ENCODE assay signal across 12 mouse cellular contexts in the genomic region with DNA sequence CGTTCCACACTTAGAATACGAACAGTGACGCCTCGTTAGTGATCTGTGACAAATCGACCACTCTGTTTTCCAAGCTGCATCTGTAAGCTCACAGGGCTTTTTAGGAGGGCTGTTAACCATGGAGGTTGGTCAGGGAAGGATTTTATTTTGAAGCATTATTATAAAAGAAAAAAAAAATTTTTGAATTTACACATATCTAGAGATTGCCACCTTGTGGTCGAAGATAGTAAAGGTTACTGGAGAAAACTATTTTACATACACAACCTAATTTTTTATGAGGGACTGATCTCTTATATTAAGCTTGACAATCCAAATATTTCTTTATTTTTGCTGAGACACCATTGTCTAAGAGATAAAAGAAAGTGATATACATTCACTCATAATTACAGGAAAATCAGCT.
DNase-seq lines count a peak whose midpoint lies in the region; ATAC-seq and TF ChIP-seq lines count a peak whose summit lies in the region.
"Had no signal": no experiment of that assay in that cellular context is flagged by ENCODE, and none has a peak within 500 bp of the region (broad histone marks: within the 10 kb centered on the region; RNA-seq: fewer than 3 reads in every experiment).

No protein-coding gene starts in this region.

- H3K36me3 ChIP-seq in embryonic facial prominence, embryonic 11.5 days (replicated peaks; ENCODE audit: control insufficient read depth, insufficient read depth, low read depth, low read length), result no peaks in the 10 kb centered on the region
- no peaks in the 10 kb centered on the region for H3K36me3 ChIP-seq in embryonic facial prominence, embryonic 10.5 days (replicated peaks)
- H3K36me3 ChIP-seq in embryonic facial prominence, embryonic 14.5 days (ENCODE audit: control insufficient read depth, insufficient read depth, low read length), result no peaks in the 10 kb centered on the region
- H3K36me3 ChIP-seq: forebrain, embryonic 12.5 days; G1E had no signal

- DNase-seq in embryonic facial prominence, embryonic 11.5 days (ENCODE audit: low spot score), result peak; percentile 66
- no peak for DNase-seq in embryonic facial prominence, embryonic 10.5 days (ENCODE audit: low spot score)
- DNase-seq in layer of hippocampus, adult 2 months (ENCODE audit: low spot score in 2 of 2), result peak in 1 of 2 experiments; percentile 9
- no peak for DNase-seq in layer of hippocampus, postnatal 14 days (ENCODE audit: low spot score in 2 of 2)
- peak; percentile 12 for DNase-seq in 416B (ENCODE audit: low read depth)
- DNase-seq in embryonic facial prominence, embryonic 14.5 days (ENCODE audit: low spot score), result peak; percentile 57
- DNase-seq in ovary, postnatal 36 days (ENCODE audit: low spot score), result no peak
- DNase-seq in frontal cortex, postnatal 25 days (ENCODE audit: low spot score in 2 of 2), result no peak
- DNase-seq: liver had no signal

- no peaks in the 10 kb centered on the region for H3K9me3 ChIP-seq in embryonic facial prominence, embryonic 11.5 days (replicated peaks; ENCODE audit: control insufficient read depth, low read length)
- no peaks in the 10 kb centered on the region for H3K9me3 ChIP-seq in embryonic facial prominence, embryonic 10.5 days
- H3K9me3 ChIP-seq in embryonic facial prominence, embryonic 14.5 days (ENCODE audit: control insufficient read depth, low read length), result no peaks in the 10 kb centered on the region
- H3K9me3 ChIP-seq: forebrain, embryonic 12.5 days had no signal

- 75% methylated on average over 6 of the region's 6 CpGs for WGBS in embryonic facial prominence, embryonic 11.5 days
- WGBS in embryonic facial prominence, embryonic 10.5 days, result 78% methylated on average over 6 of the region's 6 CpGs
- 73% methylated on average over 6 of the region's 6 CpGs for WGBS in embryonic facial prominence, embryonic 14.5 days

- H3K4me1 ChIP-seq in embryonic facial prominence, embryonic 11.5 days (ENCODE audit: control insufficient read depth, insufficient read depth, low read length), result no peaks in the 10 kb centered on the region
- peaks cover 6% of the 10 kb centered on the region; the same call in 1 of the 2 replicates for H3K4me1 ChIP-seq in embryonic facial prominence, embryonic 10.5 days
- no peaks in the 10 kb centered on the region for H3K4me1 ChIP-seq in embryonic facial prominence, embryonic 14.5 days (ENCODE audit: control insufficient read depth, insufficient read depth, low read length)

- peak; percentile 77 for TF ChIP-seq CTCF in layer of hippocampus, adult 2 months (conservative IDR thresholded peaks at IDR 0.05)

- ATAC-seq in embryonic facial prominence, embryonic 11.5 days (replicated peaks; ENCODE audit: insufficient number of reproducible peaks, low FRiP score, low TSS enrichment, low read depth), result no peak
- ATAC-seq in embryonic facial prominence, embryonic 14.5 days (ENCODE audit: low read depth), result no peak

- H3K27ac ChIP-seq in embryonic facial prominence, embryonic 11.5 days (replicated peaks; ENCODE audit: low read depth, low read length), result no peak overlapping the region
- no peak overlapping the region for H3K27ac ChIP-seq in embryonic facial prominence, embryonic 10.5 days (replicated peaks)
- no peak overlapping the region for H3K27ac ChIP-seq in layer of hippocampus, adult 2 months
- H3K27ac ChIP-seq in embryonic facial prominence, embryonic 14.5 days (replicated peaks; ENCODE audit: low read depth, low read length), result no peak overlapping the region
- H3K27ac ChIP-seq: forebrain, embryonic 12.5 days had no signal

- H3K27me3 ChIP-seq in embryonic facial prominence, embryonic 11.5 days (ENCODE audit: control insufficient read depth, insufficient read depth, low read length), result no peaks in the 10 kb centered on the region
- no peaks in the 10 kb centered on the region for H3K27me3 ChIP-seq in embryonic facial prominence, embryonic 10.5 days (replicated peaks; ENCODE audit: low read depth, poor library complexity, severe bottlenecking)
- no peaks in the 10 kb centered on the region for H3K27me3 ChIP-seq in embryonic facial prominence, embryonic 14.5 days (replicated peaks; ENCODE audit: control insufficient read depth, insufficient read depth, low read length)
- H3K27me3 ChIP-seq: forebrain, embryonic 12.5 days had no signal

- no peak overlapping the region for H3K9ac ChIP-seq in embryonic facial prominence, embryonic 11.5 days (replicated peaks; ENCODE audit: low read length)
- no peak overlapping the region for H3K9ac ChIP-seq in embryonic facial prominence, embryonic 14.5 days (ENCODE audit: low read depth, low read length)
- H3K9ac ChIP-seq: forebrain, embryonic 12.5 days had no signal

- H3K4me2 ChIP-seq in embryonic facial prominence, embryonic 11.5 days (ENCODE audit: low read depth, low read length), result no peak overlapping the region
- H3K4me2 ChIP-seq in embryonic facial prominence, embryonic 14.5 days (ENCODE audit: low read depth, low read length), result no peak overlapping the region
- H3K4me2 ChIP-seq: forebrain, embryonic 12.5 days had no signal

- no peak overlapping the region for H3K4me3 ChIP-seq in embryonic facial prominence, embryonic 11.5 days (ENCODE audit: low read depth, low read length)
- no peak overlapping the region for H3K4me3 ChIP-seq in embryonic facial prominence, embryonic 10.5 days
- H3K4me3 ChIP-seq in layer of hippocampus, adult 2 months, result peak overlapping the region; percentile 23
- H3K4me3 ChIP-seq in embryonic facial prominence, embryonic 14.5 days (ENCODE audit: low read depth, low read length), result no peak overlapping the region
- H3K4me3 ChIP-seq: forebrain, embryonic 12.5 days; myocyte had no signal

Comparison
In these comparisons a context has a peak if more than half of its experiments do, and no peak if none do; other contexts are left out.
1. DNase-seq: peak in embryonic facial prominence, embryonic 11.5 days (single experiment), 416B (single experiment) and embryonic facial prominence, embryonic 14.5 days (single experiment); none in embryonic facial prominence, embryonic 10.5 days (single experiment), layer of hippocampus, postnatal 14 days (0 of 2), ovary, postnatal 36 days (single experiment) and frontal cortex, postnatal 25 days (0 of 2).